Mouse (Mus musculus) intestine, postnatal 0 days (tissue): ENCODE results near the gene Cryzl2. TPM values are rescaled to one million over a fixed set of nuclear protein-coding genes. Genes with fewer than 3 reads are reported as not detected.

Source experiments
- ATAC-seq: fragments of 200-750 bp; cut with Nextera tagmentation; 2 replicates; pipeline ENCODE4 v1.8.0; 2017; ENCODE audit warnings: mild to moderate bottlenecking, moderate TSS enrichment, moderate library complexity
- H3K27ac ChIP-seq: fragments of 300-500 bp; sonication (generic); 2 replicates; pipeline ENCODE4 v1.5.1; 2014; ENCODE audit warnings: mild to moderate bottlenecking, low read depth, low read length, moderate library complexity
- H3K27me3 ChIP-seq: fragments of 300-500 bp; sonication (generic); replicated peaks from 2 replicates; pipeline ENCODE4 v1.6.1; 2014; ENCODE audit warnings: low read length, mixed read lengths; ENCODE audit not compliant: control insufficient read depth, insufficient read depth
- H3K36me3 ChIP-seq: fragments of 300-500 bp; sonication (generic); 2 replicates; pipeline ENCODE4 v1.6.1; 2014; ENCODE audit warnings: mild to moderate bottlenecking, moderate library complexity; ENCODE audit not compliant: control insufficient read depth, insufficient read depth
- H3K4me1 ChIP-seq: fragments of 300-500 bp; sonication (generic); replicated peaks from 2 replicates; pipeline ENCODE4 v1.6.1; 2014; ENCODE audit warnings: antibody characterized with exemption, low read length, mixed read lengths; ENCODE audit not compliant: control insufficient read depth, insufficient read depth
- H3K4me2 ChIP-seq: fragments of 300-500 bp; sonication (generic); replicated peaks from 2 replicates; pipeline ENCODE4 v1.6.1; 2014; ENCODE audit warnings: low read depth, mild to moderate bottlenecking, moderate library complexity
- H3K4me3 ChIP-seq: fragments of 300-500 bp; sonication (generic); 2 replicates; pipeline ENCODE4 v1.5.1; 2014; ENCODE audit warnings: low read depth, low read length
- H3K9ac ChIP-seq: fragments of 300-500 bp; sonication (generic); 2 replicates; pipeline ENCODE4 v1.6.1; 2014; ENCODE audit warnings: mild to moderate bottlenecking, low read depth, low read length
- H3K9me3 ChIP-seq: fragments of 300-500 bp; sonication (generic); 2 replicates; pipeline ENCODE4 v1.6.1; 2016; ENCODE audit warnings: mixed run types; ENCODE audit not compliant: control insufficient read depth
- CTCF ChIP-seq: sonication (generic); IDR thresholded peaks from 2 replicates; pipeline ENCODE4 v1.5.1; 2016; ENCODE audit warnings: low read depth, mild to moderate bottlenecking, control low read depth, antibody characterized with exemption, moderate library complexity
- WGBS: fragments of 180-500 bp; shearing (Covaris S2); extraction: QIAGEN DNeasy Blood & Tissue Kit; methylation state at CpG from one replicate; pipeline ENCODE4 v1.1.7; 2014; 5-methylcytosine and 5-hydroxymethylcytosine counted together
- polyA plus RNA-seq: library from polyadenylated mRNA; unstranded; fragments of >200 nt; fragmentation: Nextera tagmentation; extraction: Ambion mirVana; gene quantifications from 2 replicates; pipeline ENCODE4 v1.2.1, GENCODE M21; 2015

Cryzl2 gene
- polyA plus RNA-seq, 1 experiment from 2014 or later: 8.8 TPM

- H3K27me3 ChIP-seq: no peaks in the 10 kb centered on the region
- H3K36me3 ChIP-seq: no peaks in the 10 kb centered on the region
- no peaks in the 10 kb centered on the region for H3K4me1 ChIP-seq
- H3K9me3 ChIP-seq: no peaks in the 10 kb centered on the region
- no peak for TF ChIP-seq CTCF
- no peak for ATAC-seq
- no peak overlapping the region for H3K9ac ChIP-seq
- no peak overlapping the region for H3K27ac ChIP-seq
- no peak overlapping the region for H3K4me3 ChIP-seq
- H3K4me2 ChIP-seq: no peak overlapping the region
- 92% methylated on average over 6 of the region's 6 CpGs for WGBS
Measured at GRCm38 (mm10) chr1:157445398-157445910, 12.9 kb upstream of the Cryzl2 start.

GRCm38 (mm10) chr1:157446325-157446724 lies 12.1 kb upstream of the Cryzl2 start:
- H3K9ac ChIP-seq: no peak overlapping the region
- 70% methylated on average over 7 of the region's 7 CpGs for WGBS
- no peak for ATAC-seq
- no peaks in the 10 kb centered on the region for H3K27me3 ChIP-seq
- no peak overlapping the region for H3K4me3 ChIP-seq
- H3K4me2 ChIP-seq: no peak overlapping the region
- no peaks in the 10 kb centered on the region for H3K36me3 ChIP-seq
- H3K4me1 ChIP-seq: no peaks in the 10 kb centered on the region
- no peak overlapping the region for H3K27ac ChIP-seq
- no peaks in the 10 kb centered on the region for H3K9me3 ChIP-seq
- TF ChIP-seq CTCF: peak; percentile 66

GRCm38 (mm10) chr1:157447142-157447541 lies 11.2 kb upstream of the Cryzl2 start:
- Histone ChIP-seq H3K27ac (no peak overlapping the region), H3K4me1 (no peaks in the 10 kb centered on the region), H3K9ac (no peak overlapping the region), H3K27me3 (no peaks in the 10 kb centered on the region), H3K4me3 (no peak overlapping the region), H3K4me2 (no peak overlapping the region), H3K36me3 (no peaks in the 10 kb centered on the region), H3K9me3 (no peaks in the 10 kb centered on the region)
- TF ChIP-seq CTCF: no peak
- WGBS: 65% methylated on average over 4 of the region's 4 CpGs
- ATAC-seq: no peak

GRCm38 (mm10) chr1:157448164-157448804 lies 10.1 kb upstream of the Cryzl2 start:
- Histone ChIP-seq H3K4me2 (no peak overlapping the region), H3K36me3 (no peaks in the 10 kb centered on the region), H3K9ac (no peak overlapping the region), H3K27me3 (no peaks in the 10 kb centered on the region), H3K4me3 (no peak overlapping the region), H3K9me3 (no peaks in the 10 kb centered on the region), H3K4me1 (no peaks in the 10 kb centered on the region), H3K27ac (no peak overlapping the region)
- WGBS: 44% methylated on average over 7 of the region's 7 CpGs
- ATAC-seq: no peak
- TF ChIP-seq CTCF: no peak

- H3K9me3 ChIP-seq: no peaks in the 10 kb centered on the region
- H3K4me2 ChIP-seq: no peak overlapping the region
- TF ChIP-seq CTCF: no peak
- 80% methylated on average over 5 of the region's 5 CpGs for WGBS
- no peak overlapping the region for H3K9ac ChIP-seq
- H3K36me3 ChIP-seq: no peaks in the 10 kb centered on the region
- no peak overlapping the region for H3K4me3 ChIP-seq
- H3K4me1 ChIP-seq: no peaks in the 10 kb centered on the region
- no peaks in the 10 kb centered on the region for H3K27me3 ChIP-seq
- ATAC-seq: no peak
- no peak overlapping the region for H3K27ac ChIP-seq
Measured at GRCm38 (mm10) chr1:157448805-157449188, 9.6 kb upstream of the Cryzl2 start.

- Histone ChIP-seq H3K27me3 (no peaks in the 10 kb centered on the region), H3K36me3 (no peaks in the 10 kb centered on the region), H3K4me3 (peak overlapping the region; percentile 18; the same call in 1 of the 2 replicates), H3K9ac (no peak overlapping the region), H3K9me3 (no peaks in the 10 kb centered on the region), H3K4me1 (no peaks in the 10 kb centered on the region), H3K27ac (peak overlapping the region; percentile 23; the same call in 1 of the 2 replicates), H3K4me2 (peak overlapping the region; percentile 56)
- TF ChIP-seq CTCF: no peak
- 20% methylated on average over 10 of the region's 10 CpGs for WGBS
- 0 out of 2 replicates have a peak, but pooled peaks have one; percentile 25 for ATAC-seq
Measured at GRCm38 (mm10) chr1:157449532-157449931, 8.8 kb upstream of the Cryzl2 start.
